Mouse (Mus musculus) kidney, adult 2 months (tissue): ENCODE data around the gene Ovgp1.

Experiments
- CTCF ChIP-seq: fragments of 200-500 bp; conservative IDR thresholded peaks from 2 replicates; pipeline ENCODE4 v1.5.1; 2011; ENCODE audit warnings: low read depth, mild to moderate bottlenecking, control low read depth, low read length, moderate library complexity, mixed read lengths; ENCODE audit not compliant: insufficient read depth, insufficient read length
- POLR2A ChIP-seq: fragments of 200-500 bp; IDR thresholded peaks from one replicate; pipeline ENCODE4 v1.6.1; 2011; ENCODE audit warnings: low read depth, low read length, control low read depth

- TF ChIP-seq CTCF (no peak), POLR2A (no peak)
Observed at GRCm38 (mm10) chr3:105932240-105933071, 41.1 kb upstream of the Ovgp1 start, which contains the start of gene I830077J02Rik.
